Mouse (Mus musculus) limb, embryonic 12.5 days (tissue): ENCODE data around the gene Zfp574. TPM values are rescaled to one million over a fixed set of nuclear protein-coding genes. Genes with fewer than 3 reads are reported as not detected.

Experiments used
- ATAC-seq: fragments of 200-750 bp; cut with Nextera tagmentation; 2 replicates; pipeline ENCODE4 v1.8.0; 2017; ENCODE audit warnings: low read depth, moderate TSS enrichment; ENCODE audit not compliant: insufficient number of reproducible peaks, insufficient read depth, low FRiP score, low TSS enrichment
- H3K27ac ChIP-seq: fragments of 300-500 bp; sonication (generic); 2 replicates; pipeline ENCODE4 v1.5.1; 2016; ENCODE audit warnings: mild to moderate bottlenecking, moderate library complexity
- H3K27me3 ChIP-seq: fragments of 300-500 bp; sonication (generic); 2 replicates; pipeline ENCODE4 v1.6.1; 2016; ENCODE audit warnings: mild to moderate bottlenecking, moderate library complexity
- H3K36me3 ChIP-seq: fragments of 300-500 bp; sonication (generic); 2 replicates; pipeline ENCODE4 v1.6.1; 2016; ENCODE audit warnings: mild to moderate bottlenecking, moderate library complexity
- H3K4me1 ChIP-seq: fragments of 300-500 bp; sonication (generic); replicated peaks from 2 replicates; pipeline ENCODE4 v1.6.1; 2016
- H3K4me2 ChIP-seq: fragments of 300-500 bp; sonication (generic); 2 replicates; pipeline ENCODE4 v1.6.1; 2016; ENCODE audit warnings: mild to moderate bottlenecking, moderate library complexity
- H3K4me3 ChIP-seq: fragments of 300-500 bp; sonication (generic); replicated peaks from 2 replicates; pipeline ENCODE4 v1.5.1; 2016; ENCODE audit warnings: mild to moderate bottlenecking
- H3K9ac ChIP-seq: fragments of 300-500 bp; sonication (generic); replicated peaks from 2 replicates; pipeline ENCODE4 v1.6.1; 2016; ENCODE audit warnings: mild to moderate bottlenecking, moderate library complexity
- H3K9me3 ChIP-seq: fragments of 300-500 bp; sonication (generic); 2 replicates; pipeline ENCODE4 v1.6.1; 2016; ENCODE audit warnings: mild to moderate bottlenecking, moderate library complexity
- WGBS: fragments of 180-500 bp; shearing (Covaris S2); methylation state at CpG from one replicate; pipeline ENCODE4 v1.1.7; 2016; 5-methylcytosine and 5-hydroxymethylcytosine counted together
- polyA plus RNA-seq: library from polyadenylated mRNA; unstranded; fragments of >200 nt; fragmentation: Nextera tagmentation; extraction: Ambion mirVana; gene quantifications from 2 replicates; pipeline ENCODE4 v1.2.1, GENCODE M21; 2016

Gene Zfp574
- polyA plus RNA-seq, 1 experiment from 2014 or later = 40.9 TPM

DNA sequence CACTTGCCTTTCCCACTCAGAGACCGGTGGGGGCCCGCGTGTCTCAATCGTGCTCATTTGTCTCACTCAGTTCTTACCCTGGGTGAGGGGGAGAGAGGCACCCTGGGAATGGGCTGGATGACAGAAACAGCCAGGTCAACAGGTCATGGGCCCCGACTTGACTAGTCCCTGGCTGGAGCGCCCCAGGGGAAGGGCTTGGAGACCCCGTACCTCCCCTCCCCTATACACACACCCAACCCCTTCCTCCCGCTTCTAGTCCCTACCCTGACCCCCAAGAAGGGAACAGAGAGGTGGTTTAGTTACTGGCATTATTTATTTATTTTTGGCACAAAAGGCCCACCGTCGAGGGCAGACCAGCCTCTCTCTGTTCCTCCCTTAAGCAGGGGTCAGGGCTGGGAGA, 16.2 kb downstream of the Zfp574 start:
- H3K4me1 ChIP-seq = peaks cover 19% of the 10 kb centered on the region
- H3K9me3 ChIP-seq = no peaks in the 10 kb centered on the region
- H3K4me3 ChIP-seq = no peak overlapping the region
- peak overlapping the region; percentile 6; the same call in 1 of the 2 replicates for H3K4me2 ChIP-seq
- H3K27ac ChIP-seq = no peak overlapping the region
- H3K9ac ChIP-seq = no peak overlapping the region
- WGBS = 14% methylated on average over 10 of the region's 10 CpGs
- H3K36me3 ChIP-seq = peaks cover 30% of the 10 kb centered on the region
- ATAC-seq = no peak
- H3K27me3 ChIP-seq = peaks cover 11% of the 10 kb centered on the region

DNA sequence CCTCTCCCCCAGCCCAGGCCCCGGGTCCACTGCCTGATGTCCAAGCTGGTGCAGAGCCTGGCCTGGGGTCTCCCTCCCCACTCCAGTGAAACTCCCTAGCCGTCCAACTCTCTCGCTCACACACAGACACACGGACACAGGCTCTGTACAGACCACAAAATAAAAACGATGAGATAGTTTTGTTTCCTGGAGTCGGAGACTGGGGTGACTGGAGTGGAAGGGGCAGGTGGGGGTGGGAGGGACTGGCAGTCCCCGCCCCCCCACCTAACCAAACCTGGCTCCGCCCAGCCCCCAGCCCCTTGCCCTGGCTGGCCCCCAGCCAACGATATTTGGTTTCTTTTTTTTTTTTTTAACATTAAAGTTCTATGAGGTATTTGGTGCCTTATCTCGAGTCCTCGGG, 16.6 kb downstream of the Zfp574 start:
- Histone ChIP-seq H3K4me1 (peaks cover 19% of the 10 kb centered on the region), H3K4me3 (no peak overlapping the region), H3K27ac (no peak overlapping the region), H3K9me3 (no peaks in the 10 kb centered on the region), H3K36me3 (peaks cover 26% of the 10 kb centered on the region), H3K9ac (no peak overlapping the region), H3K4me2 (peak overlapping the region; percentile 6; the same call in 1 of the 2 replicates), H3K27me3 (peaks cover 11% of the 10 kb centered on the region)
- 29% methylated on average over 11 of the region's 11 CpGs for WGBS
- no peak for ATAC-seq

DNA sequence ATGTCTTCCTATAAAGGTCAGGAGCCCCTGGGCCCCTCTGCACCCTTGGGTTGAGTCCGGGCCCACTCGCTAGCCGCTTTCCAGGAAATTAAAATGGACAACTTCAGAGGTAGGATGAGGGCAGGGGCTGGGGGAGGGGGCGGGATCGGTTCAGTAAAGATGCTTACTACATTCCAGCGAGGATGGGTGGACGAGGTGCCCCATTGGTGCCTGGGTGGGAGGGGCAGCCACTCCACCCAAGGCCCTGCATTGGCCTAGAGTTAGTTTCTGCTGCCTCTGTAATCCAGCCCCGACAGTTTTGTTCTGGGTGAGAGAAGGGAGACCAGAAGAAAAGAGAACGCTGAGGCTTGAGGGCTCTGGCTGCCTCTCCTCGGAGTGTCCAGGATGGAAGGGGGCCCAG, 17.5 kb downstream of the Zfp574 start:
- Histone ChIP-seq H3K27me3 (peaks cover 11% of the 10 kb centered on the region), H3K27ac (no peak overlapping the region), H3K9ac (no peak overlapping the region), H3K4me2 (no peak overlapping the region), H3K4me3 (no peak overlapping the region), H3K36me3 (peaks cover 16% of the 10 kb centered on the region), H3K9me3 (no peaks in the 10 kb centered on the region), H3K4me1 (peaks cover 19% of the 10 kb centered on the region)
- ATAC-seq = no peak
- WGBS = 36% methylated on average over 10 of the region's 10 CpGs

DNA sequence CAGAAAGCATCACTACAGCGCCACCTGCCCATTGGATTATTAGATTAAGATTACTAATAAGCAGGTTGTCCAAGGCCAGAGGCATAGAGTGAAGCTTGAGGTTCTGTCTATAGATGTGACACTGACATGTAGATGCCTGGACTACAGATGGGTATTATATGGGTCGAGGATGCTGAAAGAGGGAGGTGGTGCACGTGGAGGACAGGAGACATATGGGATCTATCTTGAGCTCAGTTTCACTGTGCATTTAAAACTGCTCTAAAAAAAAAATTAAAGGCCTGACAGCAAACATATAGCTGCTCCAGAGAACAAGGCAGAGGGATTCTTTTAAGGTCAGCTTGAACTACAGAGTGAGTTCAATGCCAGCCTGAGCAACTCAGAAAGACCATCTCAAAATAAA, 25.8 kb downstream of the Zfp574 start:
- Histone ChIP-seq H3K27me3 (peaks cover 15% of the 10 kb centered on the region; the same call in 1 of the 2 replicates), H3K4me3 (no peak overlapping the region), H3K4me1 (no peaks in the 10 kb centered on the region), H3K4me2 (no peak overlapping the region), H3K9ac (no peak overlapping the region), H3K27ac (no peak overlapping the region), H3K36me3 (no peaks in the 10 kb centered on the region), H3K9me3 (no peaks in the 10 kb centered on the region)
- no peak for ATAC-seq
- 71% methylated on average over 3 of the region's 3 CpGs for WGBS

DNA sequence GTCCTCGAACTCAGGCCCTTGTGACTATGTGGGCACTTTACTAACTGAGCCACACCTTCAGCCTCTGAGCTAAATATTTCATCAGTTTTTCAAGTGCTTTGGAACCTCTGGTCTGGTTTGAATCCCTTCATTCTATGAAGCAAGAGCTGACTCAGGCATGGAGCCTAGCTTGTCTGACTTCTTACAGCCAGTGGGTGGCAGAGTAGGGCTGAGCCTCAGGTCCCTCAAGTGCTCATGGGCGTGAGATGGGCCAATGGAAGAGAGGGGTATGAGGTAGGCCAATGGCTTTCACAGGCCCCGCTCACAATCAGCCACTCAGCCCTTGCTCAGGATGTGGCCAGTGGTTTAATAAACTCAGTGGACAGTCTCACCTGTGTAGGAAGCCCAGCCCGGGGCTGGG, 27.2 kb downstream of the Zfp574 start:
- Histone ChIP-seq H3K9me3 (no peaks in the 10 kb centered on the region), H3K4me1 (no peaks in the 10 kb centered on the region), H3K9ac (no peak overlapping the region), H3K27ac (no peak overlapping the region), H3K4me2 (no peak overlapping the region), H3K27me3 (peaks cover 12% of the 10 kb centered on the region; the same call in 1 of the 2 replicates), H3K36me3 (no peaks in the 10 kb centered on the region), H3K4me3 (no peak overlapping the region)
- ATAC-seq = no peak
- 45% methylated on average over 4 of the region's 4 CpGs for WGBS

DNA sequence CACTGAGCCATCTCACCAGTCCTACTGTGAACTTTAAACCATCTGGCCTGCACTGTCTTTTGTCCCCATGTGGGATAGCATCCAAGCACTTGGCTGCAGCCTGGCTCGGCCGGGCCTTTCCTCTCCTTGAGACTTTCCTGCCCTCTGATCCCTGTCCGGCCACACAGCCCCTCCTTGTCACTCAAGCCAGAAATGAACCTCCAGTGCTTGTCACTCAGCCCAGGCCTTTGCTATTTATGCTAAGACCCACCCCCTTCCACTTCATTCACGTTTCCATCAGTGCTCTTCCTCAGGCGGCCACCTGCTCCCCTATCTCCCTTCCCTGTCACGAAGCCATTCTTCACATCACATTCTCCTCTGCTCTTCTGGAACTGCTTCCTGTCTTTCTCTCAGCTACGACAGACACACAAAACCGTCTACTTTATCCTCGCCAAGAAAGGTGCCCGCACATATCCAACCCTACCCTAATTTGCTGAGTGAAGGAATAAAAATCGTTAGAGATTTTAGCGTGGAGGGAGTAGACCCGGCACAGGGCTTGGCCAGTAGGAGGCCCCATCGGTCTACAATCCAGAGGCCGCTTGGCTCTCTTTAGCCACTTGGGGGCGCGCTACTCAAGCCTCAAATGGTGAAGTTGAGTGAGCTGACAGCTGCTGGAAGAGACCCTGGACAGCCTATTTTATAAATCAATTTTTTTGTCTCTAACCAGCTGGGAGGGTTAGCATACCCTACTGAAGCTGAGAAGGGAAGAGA, 33.2 kb downstream of the Zfp574 start:
- Histone ChIP-seq H3K27me3 (no peaks in the 10 kb centered on the region; the same call in 1 of the 2 replicates), H3K9ac (no peak overlapping the region), H3K4me3 (no peak overlapping the region), H3K36me3 (no peaks in the 10 kb centered on the region), H3K9me3 (no peaks in the 10 kb centered on the region), H3K4me2 (no peak overlapping the region), H3K27ac (no peak overlapping the region), H3K4me1 (peaks cover 4% of the 10 kb centered on the region)
- WGBS = 23% methylated on average over 17 of the region's 17 CpGs
- ATAC-seq = no peak

DNA sequence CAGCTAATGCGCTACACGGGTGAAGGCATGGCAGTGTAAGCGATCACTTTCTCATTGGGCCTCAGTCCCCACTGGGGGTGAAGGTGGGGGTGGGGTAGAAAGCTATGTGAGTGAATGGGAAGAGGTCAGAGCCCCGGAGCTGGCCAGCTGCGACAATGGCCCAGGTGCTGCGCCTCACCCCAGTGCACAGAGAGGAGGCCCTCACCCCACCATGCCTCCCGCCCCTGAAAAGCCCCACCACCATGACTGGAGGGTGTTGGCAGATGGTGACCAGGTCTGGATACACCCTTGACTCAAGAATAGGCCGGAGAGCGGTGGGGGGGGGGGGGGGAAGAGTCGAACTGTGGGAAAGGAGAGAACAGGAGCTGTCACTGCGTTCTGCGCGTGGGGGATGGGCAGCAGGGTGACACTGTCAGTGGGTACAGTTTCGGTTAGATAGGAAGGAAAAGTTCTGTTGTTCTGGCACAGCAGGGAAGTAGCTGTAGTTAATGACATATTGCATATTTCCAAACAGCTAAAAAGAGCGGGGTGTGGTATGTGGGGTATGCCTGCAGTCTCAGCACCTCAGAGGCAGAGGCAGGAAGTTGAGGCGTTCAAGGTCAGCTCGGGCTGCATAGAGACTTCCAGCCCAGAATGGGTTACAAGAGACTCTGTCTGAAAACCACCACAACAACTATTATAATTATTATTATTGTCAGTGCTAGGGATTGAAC, 34.6 kb downstream of the Zfp574 start:
- no peak overlapping the region for H3K4me3 ChIP-seq
- H3K4me1 ChIP-seq = peaks cover 4% of the 10 kb centered on the region
- H3K36me3 ChIP-seq = no peaks in the 10 kb centered on the region
- no peaks in the 10 kb centered on the region for H3K9me3 ChIP-seq
- H3K4me2 ChIP-seq = no peak overlapping the region
- H3K27ac ChIP-seq = no peak overlapping the region
- H3K9ac ChIP-seq = no peak overlapping the region
- no peaks in the 10 kb centered on the region; the same call in 1 of the 2 replicates for H3K27me3 ChIP-seq
- ATAC-seq = no peak
- 60% methylated on average over 15 of the region's 17 CpGs for WGBS

DNA sequence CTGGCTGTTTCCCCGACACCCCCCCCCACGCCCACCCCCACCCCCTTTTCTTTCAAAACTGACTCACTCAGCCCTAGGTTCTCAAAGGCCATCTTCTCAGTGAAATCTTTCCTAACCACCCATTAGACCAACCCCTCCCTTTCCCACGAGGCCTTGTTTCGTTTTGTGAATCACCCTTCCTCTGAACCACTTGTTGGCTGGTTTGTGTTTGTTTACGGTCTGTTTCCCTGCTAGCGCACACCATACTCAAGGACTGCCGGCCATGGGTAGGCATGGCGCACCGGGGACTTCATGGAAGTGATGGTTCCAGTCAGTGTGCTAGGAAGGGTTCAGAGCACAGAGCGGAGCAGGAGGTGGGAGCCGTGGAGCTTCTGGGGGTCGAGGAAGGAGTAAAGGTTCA, 37.0 kb downstream of the Zfp574 start:
- no peaks in the 10 kb centered on the region; the same call in 1 of the 2 replicates for H3K27me3 ChIP-seq
- H3K36me3 ChIP-seq = no peaks in the 10 kb centered on the region
- 77% methylated on average over 12 of the region's 12 CpGs for WGBS
- H3K9me3 ChIP-seq = no peaks in the 10 kb centered on the region
- H3K27ac ChIP-seq = no peak overlapping the region
- no peak for ATAC-seq
- H3K4me2 ChIP-seq = no peak overlapping the region
- no peak overlapping the region for H3K9ac ChIP-seq
- no peak overlapping the region for H3K4me3 ChIP-seq
- peaks cover 4% of the 10 kb centered on the region for H3K4me1 ChIP-seq

DNA sequence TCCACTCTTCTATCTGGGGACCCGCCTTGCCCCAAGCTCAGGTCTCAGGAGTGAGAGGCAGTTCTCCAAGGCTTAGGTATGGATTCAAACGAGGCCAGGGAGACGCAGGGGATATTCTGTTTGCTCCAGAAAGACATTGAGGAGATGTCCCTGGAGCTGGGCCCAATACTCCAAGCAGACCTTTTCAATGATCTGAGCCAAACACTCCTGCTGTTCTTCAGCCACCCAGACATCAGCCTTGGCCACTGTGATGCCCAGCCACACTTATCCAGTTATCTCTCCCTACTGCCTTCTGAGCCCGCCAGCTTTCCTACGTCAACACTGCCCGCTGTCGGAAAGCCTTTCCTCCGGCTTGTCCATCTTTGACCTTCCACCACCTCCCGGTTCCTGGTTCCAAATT, 38.0 kb downstream of the Zfp574 start:
- Histone ChIP-seq H3K4me2 (no peak overlapping the region), H3K9me3 (no peaks in the 10 kb centered on the region), H3K9ac (no peak overlapping the region), H3K4me1 (peaks cover 5% of the 10 kb centered on the region), H3K36me3 (no peaks in the 10 kb centered on the region), H3K27me3 (peaks cover 6% of the 10 kb centered on the region), H3K4me3 (no peak overlapping the region), H3K27ac (no peak overlapping the region)
- no peak for ATAC-seq
- 88% methylated on average over 9 of the region's 9 CpGs for WGBS

DNA sequence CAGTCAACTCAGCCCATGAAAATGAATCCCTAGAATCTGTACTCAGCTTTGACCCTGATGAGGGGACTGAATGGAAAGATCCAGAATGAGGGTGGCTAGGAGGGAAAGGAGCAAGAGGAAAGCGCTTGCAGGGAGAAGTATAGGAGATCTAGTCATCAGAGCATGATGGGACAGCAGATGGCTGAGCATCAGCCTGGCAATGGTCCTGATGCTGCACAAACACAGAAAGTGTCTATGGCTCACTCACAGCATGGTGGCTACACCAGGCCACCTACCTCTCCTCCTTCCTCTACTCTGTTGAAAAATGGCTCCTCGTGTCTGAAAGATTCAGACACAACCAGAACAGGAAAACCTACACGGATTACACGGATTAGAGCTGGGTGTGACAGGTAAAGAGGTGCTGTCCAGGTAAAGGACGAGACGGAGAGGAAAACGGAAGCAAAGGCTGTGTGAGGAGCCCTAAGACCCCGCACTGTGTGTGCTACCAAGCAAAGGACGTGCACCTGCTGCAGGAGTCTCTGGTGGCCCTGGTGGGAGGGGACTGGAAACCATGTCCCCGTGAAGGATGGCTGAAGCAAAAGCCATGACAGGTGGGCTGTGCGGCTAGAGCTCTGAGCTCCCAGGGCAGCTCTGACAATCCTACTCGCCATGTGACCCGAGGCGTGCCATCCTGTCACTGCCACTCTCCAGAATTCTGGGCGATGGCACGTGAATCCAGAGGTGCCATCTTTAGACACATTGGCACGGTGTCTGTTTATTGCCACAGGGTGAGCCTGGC, 40.0 kb downstream of the Zfp574 start:
- 84% methylated on average over 17 of the region's 17 CpGs for WGBS
- peaks cover 21% of the 10 kb centered on the region for H3K27me3 ChIP-seq
- ATAC-seq = no peak
- H3K9me3 ChIP-seq = no peaks in the 10 kb centered on the region
- peaks cover 4% of the 10 kb centered on the region; the same call in 1 of the 2 replicates for H3K4me1 ChIP-seq
- H3K4me3 ChIP-seq = no peak overlapping the region
- H3K36me3 ChIP-seq = no peaks in the 10 kb centered on the region
- no peak overlapping the region for H3K9ac ChIP-seq
- no peak overlapping the region for H3K27ac ChIP-seq
- no peak overlapping the region for H3K4me2 ChIP-seq

DNA sequence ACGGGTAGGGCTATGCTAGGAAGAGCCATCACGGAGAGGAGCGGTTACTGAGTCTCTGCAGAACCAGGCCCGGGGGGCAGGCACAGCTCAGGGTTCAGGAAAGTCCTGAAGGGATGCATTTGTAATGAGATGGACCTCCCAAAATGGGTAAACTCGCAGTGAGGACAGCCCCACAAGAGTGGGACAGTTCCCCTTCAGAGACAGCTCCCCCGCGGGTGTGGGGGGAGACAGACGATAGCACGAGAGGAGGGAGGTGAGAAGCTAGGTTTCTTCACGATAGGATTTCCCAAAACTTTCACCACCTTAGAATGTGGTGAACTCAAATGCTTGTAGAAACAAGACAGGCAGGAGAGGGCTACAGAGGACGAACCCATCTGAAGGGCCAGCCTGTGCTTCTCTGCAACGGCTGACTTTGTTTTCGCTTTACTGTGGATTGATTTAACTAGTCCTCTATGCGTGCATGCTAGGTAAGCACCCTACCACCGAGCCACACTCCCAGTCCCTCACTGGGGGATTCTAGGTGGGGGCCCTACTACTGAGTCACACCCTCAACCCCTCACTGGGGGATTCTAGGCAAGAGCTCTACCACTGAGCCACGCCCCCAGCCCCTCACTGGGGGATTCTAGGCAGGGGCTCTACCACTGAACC, 40.7 kb downstream of the Zfp574 start:
- H3K27me3 ChIP-seq = peaks cover 21% of the 10 kb centered on the region
- no peaks in the 10 kb centered on the region for H3K9me3 ChIP-seq
- H3K9ac ChIP-seq = no peak overlapping the region
- H3K4me2 ChIP-seq = no peak overlapping the region
- 87% methylated on average over 16 of the region's 16 CpGs for WGBS
- no peak overlapping the region for H3K27ac ChIP-seq
- peaks cover 4% of the 10 kb centered on the region; the same call in 1 of the 2 replicates for H3K4me1 ChIP-seq
- ATAC-seq = no peak
- H3K36me3 ChIP-seq = no peaks in the 10 kb centered on the region
- no peak overlapping the region for H3K4me3 ChIP-seq
